Mouse (Mus musculus) liver, embryonic 16.5 days (tissue): ENCODE measurements at regions not wholly inside any gene's neighbourhood (a gene's known extent, or its start where the extent isn't known, plus 50 kb on each side); places are given as distances from the start of the nearest gene placed in this dataset.

Source experiments
- ATAC-seq: fragments of 200-750 bp; cut with Nextera tagmentation; 2 replicates; pipeline ENCODE4 v1.8.0; 2017; ENCODE audit warnings: low read depth, mild to moderate bottlenecking, moderate number of reproducible peaks, moderate library complexity
- H3K27ac ChIP-seq: fragments of 300-500 bp; sonication (generic); 2 replicates; pipeline ENCODE4 v1.5.1; 2014; ENCODE audit warnings: mild to moderate bottlenecking, low read length
- H3K27me3 ChIP-seq: fragments of 300-500 bp; sonication (generic); 2 replicates; pipeline ENCODE4 v1.6.1; 2014; ENCODE audit warnings: low read depth, low read length, mixed read lengths; ENCODE audit not compliant: control insufficient read depth, insufficient read depth
- H3K36me3 ChIP-seq: fragments of 300-500 bp; sonication (generic); 2 replicates; pipeline ENCODE4 v1.6.1; 2014; ENCODE audit warnings: mild to moderate bottlenecking; ENCODE audit not compliant: control insufficient read depth, insufficient read depth
- H3K4me1 ChIP-seq: fragments of 300-500 bp; sonication (generic); 2 replicates; pipeline ENCODE4 v1.6.1; 2014; ENCODE audit warnings: low read depth, low read length, mixed read lengths; ENCODE audit not compliant: control insufficient read depth
- H3K4me2 ChIP-seq: fragments of 300-500 bp; sonication (generic); 2 replicates; pipeline ENCODE4 v1.6.1; 2014; ENCODE audit warnings: low read depth, low read length, mixed read lengths
- H3K4me3 ChIP-seq: fragments of 300-500 bp; sonication (generic); 2 replicates; pipeline ENCODE4 v1.5.1; 2014; ENCODE audit warnings: low read depth, mild to moderate bottlenecking, low read length
- H3K9ac ChIP-seq: fragments of 300-500 bp; sonication (generic); 2 replicates; pipeline ENCODE4 v1.6.1; 2014; ENCODE audit warnings: low read depth, low read length
- H3K9me3 ChIP-seq: fragments of 300-500 bp; sonication (generic); replicated peaks from 2 replicates; pipeline ENCODE4 v1.6.1; 2016; ENCODE audit warnings: low read length; ENCODE audit not compliant: control insufficient read depth
- WGBS: fragments of 180-500 bp; shearing (Covaris S2); extraction: QIAGEN DNeasy Blood & Tissue Kit; methylation state at CpG from one replicate; pipeline ENCODE4 v1.1.7; 2014; ENCODE audit not compliant: insufficient replicate concordance; 5-methylcytosine and 5-hydroxymethylcytosine counted together

DNA sequence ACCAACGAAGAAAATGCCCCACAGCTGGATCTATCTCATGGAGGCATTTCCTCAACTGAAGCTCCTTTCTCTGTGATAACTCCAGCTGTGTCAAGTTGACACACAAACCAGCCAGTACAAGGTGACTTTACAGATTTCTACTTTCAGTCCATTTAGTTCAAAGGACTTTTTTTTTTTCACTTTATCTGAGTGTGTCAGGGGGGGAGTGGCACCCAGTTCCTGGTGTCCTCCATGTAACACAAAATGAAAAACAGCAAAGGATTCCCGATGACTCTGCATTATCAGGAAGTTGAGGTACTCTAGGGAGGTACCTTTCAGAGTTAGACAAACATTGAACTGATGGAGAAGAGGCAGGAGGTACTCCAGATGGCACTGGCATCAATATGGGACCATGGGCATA lies 87.4 kb downstream of the Il12a start:
- Histone ChIP-seq H3K4me3 (no peak overlapping the region), H3K27ac (no peak overlapping the region), H3K27me3 (no peaks in the 10 kb centered on the region), H3K9me3 (no peaks in the 10 kb centered on the region), H3K36me3 (no peaks in the 10 kb centered on the region), H3K4me2 (no peak overlapping the region), H3K4me1 (no peaks in the 10 kb centered on the region), H3K9ac (no peak overlapping the region)
- WGBS, result 23% methylated on average over 2 of the region's 2 CpGs
- no peak for ATAC-seq

DNA sequence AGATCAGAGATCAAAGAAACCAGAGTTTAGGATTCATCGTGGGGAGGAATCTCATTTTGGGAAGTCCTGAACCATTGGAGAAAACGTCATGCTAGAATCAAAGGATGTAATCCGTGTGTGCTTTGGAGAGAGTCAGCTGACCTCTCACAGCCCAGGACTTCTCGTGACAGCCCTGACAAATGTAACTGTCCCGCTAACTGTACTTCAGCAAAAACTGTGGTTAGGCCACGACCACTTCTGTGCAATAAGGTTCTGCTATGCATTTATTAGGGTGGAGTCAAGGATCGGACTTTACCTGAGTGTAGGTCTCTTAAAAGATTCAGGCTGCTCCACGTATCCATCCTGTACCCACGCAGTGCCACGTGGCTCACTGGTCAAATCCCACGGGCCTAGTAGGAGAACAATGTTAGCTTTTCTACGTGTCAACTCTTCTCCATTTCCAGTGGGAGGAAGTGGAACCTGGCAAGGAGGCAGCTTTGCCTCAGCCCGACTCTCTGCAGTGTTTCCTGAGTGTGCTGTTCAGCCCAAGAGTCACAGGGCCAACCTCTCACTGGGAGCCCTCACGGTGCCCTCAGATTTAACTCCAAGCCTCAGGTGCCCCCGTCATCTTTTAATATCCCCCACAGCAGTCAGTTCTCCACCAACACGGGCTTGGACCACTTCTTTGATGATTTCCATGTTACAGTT lies 88.1 kb downstream of the Il12a start:
- no peaks in the 10 kb centered on the region for H3K4me1 ChIP-seq
- no peak overlapping the region for H3K4me3 ChIP-seq
- H3K9me3 ChIP-seq, result no peaks in the 10 kb centered on the region
- no peak overlapping the region for H3K9ac ChIP-seq
- no peak for ATAC-seq
- 47% methylated on average over 16 of the region's 16 CpGs for WGBS
- no peaks in the 10 kb centered on the region for H3K36me3 ChIP-seq
- no peaks in the 10 kb centered on the region for H3K27me3 ChIP-seq
- no peak overlapping the region for H3K4me2 ChIP-seq
- no peak overlapping the region for H3K27ac ChIP-seq

DNA sequence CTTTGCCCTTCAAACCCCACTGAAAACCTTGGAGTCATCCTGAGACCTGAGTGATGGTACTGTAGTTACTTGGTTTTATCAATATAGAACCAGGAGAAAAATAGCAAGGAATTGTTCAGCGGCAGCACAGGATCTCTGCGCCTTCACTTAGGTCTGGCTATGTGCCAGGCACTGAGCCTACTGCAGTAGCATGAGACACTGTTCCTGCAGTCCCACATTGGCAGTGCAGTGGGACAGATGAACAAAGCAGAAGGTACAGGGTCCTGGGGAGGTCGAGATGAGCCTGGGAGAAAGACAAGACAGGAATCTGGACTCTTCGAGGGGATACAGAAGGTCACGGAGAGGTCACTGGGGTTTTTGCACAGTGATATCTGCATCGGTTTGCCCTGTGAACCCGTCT lies 88.5 kb upstream of the 1110032F04Rik start:
- WGBS, result 49% methylated on average over 7 of the region's 7 CpGs
- no peaks in the 10 kb centered on the region for H3K4me1 ChIP-seq
- no peaks in the 10 kb centered on the region for H3K36me3 ChIP-seq
- H3K9ac ChIP-seq, result no peak overlapping the region
- H3K27me3 ChIP-seq, result no peaks in the 10 kb centered on the region
- H3K27ac ChIP-seq, result no peak overlapping the region
- H3K4me3 ChIP-seq, result no peak overlapping the region
- no peak for ATAC-seq
- H3K4me2 ChIP-seq, result no peak overlapping the region
- no peaks in the 10 kb centered on the region for H3K9me3 ChIP-seq

DNA sequence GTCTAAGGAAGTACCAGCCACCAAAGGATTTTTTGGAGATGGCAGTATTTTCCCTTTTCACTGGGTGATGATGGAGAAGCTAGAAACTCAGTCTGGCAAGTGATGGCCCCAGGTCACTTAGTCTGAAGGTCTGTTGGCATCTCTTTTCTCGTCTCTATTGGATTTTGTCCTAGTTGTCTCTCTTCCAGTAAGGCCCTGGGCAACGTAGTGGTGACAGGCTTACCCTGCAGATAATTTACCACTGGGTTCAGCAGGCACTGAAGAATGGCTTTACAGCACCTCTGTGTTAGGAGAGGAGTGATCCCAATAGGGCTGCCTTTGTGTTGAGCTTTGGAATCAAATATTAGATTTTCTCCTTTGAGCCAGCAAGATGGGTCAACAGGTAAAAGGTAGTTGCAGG lies 87.9 kb upstream of the 1110032F04Rik start:
- Histone ChIP-seq H3K27ac (no peak overlapping the region), H3K9me3 (no peaks in the 10 kb centered on the region), H3K4me2 (no peak overlapping the region), H3K9ac (no peak overlapping the region), H3K4me1 (no peaks in the 10 kb centered on the region), H3K4me3 (no peak overlapping the region), H3K27me3 (no peaks in the 10 kb centered on the region), H3K36me3 (no peaks in the 10 kb centered on the region)
- ATAC-seq, result no peak
- WGBS, result 43% methylated on average over 2 of the region's 2 CpGs

DNA sequence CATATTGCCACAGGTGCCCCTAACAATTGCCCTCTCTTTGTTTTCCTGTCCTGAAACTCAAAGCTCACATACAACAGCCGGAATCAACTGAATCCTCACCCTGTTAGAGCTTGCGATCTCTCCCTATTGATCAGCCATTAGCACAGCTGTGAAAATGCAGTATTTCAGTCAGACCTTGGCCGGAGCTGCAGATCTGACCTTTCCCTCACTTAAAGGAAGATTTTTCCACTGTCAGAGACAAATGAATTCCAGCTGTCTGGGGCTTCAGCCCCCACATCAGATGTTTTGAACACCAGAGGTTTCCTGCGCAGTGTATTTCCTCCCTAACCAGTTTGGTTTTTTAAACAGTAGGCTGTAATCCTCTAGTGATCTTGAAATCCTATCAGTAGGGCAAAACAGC lies 87.0 kb upstream of the 1110032F04Rik start:
- H3K4me2 ChIP-seq, result no peak overlapping the region
- no peaks in the 10 kb centered on the region for H3K27me3 ChIP-seq
- no peaks in the 10 kb centered on the region for H3K9me3 ChIP-seq
- no peaks in the 10 kb centered on the region for H3K4me1 ChIP-seq
- no peaks in the 10 kb centered on the region for H3K36me3 ChIP-seq
- no peak for ATAC-seq
- no peak overlapping the region for H3K27ac ChIP-seq
- no peak overlapping the region for H3K4me3 ChIP-seq
- no peak overlapping the region for H3K9ac ChIP-seq
- WGBS, result 51% methylated on average over 4 of the region's 4 CpGs

DNA sequence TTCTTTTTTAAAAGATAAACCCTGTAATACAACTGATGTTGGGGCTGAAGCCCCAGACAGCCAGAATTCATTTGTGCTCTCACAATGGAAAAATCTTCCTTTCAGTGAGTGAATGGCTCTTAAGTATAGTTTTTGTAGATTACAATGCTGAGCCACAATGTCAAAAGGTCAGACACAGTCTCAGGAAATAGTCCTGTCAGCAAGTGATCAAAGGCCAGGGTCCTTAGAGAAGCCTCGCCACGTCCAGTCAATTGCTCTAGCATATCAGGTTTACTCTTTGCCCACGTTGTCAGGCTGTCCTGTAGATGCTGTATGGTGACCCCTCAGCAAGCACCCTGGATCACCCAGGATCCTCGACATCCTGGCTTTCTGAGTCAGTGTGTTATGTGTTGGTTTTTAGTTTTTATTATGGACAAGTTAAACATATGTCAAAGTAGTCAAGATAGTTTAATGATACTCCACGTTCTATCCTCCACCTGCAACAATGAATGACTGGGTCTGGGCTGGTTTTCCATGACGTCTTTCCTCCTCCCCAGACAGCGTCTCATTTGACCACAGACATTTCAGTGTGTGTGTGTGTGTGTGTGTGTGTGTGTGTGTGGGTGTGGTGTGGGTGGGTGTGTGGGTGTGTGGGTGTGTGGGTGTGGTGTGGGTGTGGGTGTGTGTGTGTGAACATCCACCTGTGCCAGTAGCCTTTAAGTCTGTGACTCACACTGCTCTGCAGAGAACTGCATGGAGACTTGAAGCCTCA lies 85.5 kb upstream of the 1110032F04Rik start:
- ATAC-seq, result no peak

DNA sequence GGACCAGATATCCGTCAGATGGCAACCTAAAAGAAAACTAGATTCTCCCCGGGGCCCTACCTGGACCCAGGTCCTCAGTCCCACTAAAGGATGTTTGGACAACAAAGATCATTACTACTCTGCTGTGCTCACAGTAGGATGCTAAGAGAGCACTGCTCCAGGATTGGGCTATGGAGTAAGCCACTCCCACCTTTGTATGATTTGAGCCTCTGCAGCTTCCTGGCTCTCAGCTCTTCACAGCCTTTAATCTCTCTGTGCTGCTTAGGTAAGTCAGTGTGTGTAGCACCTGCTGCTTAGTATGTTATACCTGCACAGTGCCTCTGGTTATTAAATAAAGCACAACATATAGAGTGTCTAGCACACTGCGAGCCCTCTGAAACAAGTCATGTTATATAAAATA lies 82.6 kb upstream of the 1110032F04Rik start:
- ATAC-seq, result no peak
- Histone ChIP-seq H3K4me1 (no peaks in the 10 kb centered on the region), H3K27ac (no peak overlapping the region), H3K4me2 (no peak overlapping the region), H3K9me3 (no peaks in the 10 kb centered on the region), H3K36me3 (no peaks in the 10 kb centered on the region), H3K9ac (no peak overlapping the region), H3K4me3 (no peak overlapping the region), H3K27me3 (no peaks in the 10 kb centered on the region)
- 63% methylated on average over 3 of the region's 3 CpGs for WGBS

More for the DNA sequence above, 85.5 kb upstream of the 1110032F04Rik start:
- H3K9ac ChIP-seq, result no peak overlapping the region
- no peak overlapping the region for H3K4me3 ChIP-seq
- H3K4me1 ChIP-seq, result no peaks in the 10 kb centered on the region
- no peaks in the 10 kb centered on the region for H3K9me3 ChIP-seq
- no peaks in the 10 kb centered on the region for H3K27me3 ChIP-seq
- 42% methylated on average over 7 of the region's 7 CpGs for WGBS
- no peak overlapping the region for H3K4me2 ChIP-seq
- no peak overlapping the region for H3K27ac ChIP-seq
- no peaks in the 10 kb centered on the region for H3K36me3 ChIP-seq

DNA sequence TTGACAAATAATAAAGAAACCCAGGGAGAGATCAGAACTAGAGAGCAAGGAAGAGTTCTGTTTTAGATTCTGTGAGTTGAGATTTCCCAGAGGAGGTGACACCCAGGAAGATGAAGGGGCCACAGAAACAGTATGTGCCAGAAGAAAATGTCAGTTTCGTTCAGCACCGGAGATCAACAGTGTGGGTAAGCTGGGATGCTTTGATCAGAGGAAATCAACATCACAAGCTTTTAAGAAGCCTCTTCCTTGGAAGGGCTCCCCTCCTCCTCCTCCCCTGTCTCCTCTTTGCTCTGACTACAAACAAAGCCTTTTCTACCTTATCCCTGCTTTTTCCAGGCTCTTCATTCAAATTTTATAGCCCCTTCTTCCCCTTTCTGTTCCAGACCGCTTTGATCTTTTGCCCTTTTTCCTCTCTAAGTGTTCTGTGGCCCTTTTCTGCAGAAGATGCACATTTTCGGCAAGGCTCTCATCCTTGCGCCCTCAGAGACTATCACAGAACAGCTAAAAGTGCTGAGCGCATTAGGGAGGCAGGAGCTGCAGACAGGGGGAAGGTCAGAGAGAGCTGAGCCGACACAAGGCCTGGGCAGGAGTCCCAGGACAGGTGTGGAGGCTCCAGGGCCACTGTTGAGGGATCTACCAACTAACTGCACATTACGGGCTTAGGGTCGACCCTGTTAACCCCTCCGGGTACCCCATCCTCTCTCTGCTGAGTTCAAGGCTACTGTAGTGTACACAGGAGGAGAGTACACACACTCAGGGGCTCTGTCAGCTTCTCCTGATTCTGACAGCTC lies 81.8 kb upstream of the 1110032F04Rik start:
- Histone ChIP-seq H3K9ac (no peak overlapping the region), H3K36me3 (no peaks in the 10 kb centered on the region), H3K27ac (no peak overlapping the region), H3K4me1 (no peaks in the 10 kb centered on the region), H3K27me3 (no peaks in the 10 kb centered on the region), H3K9me3 (no peaks in the 10 kb centered on the region), H3K4me3 (no peak overlapping the region), H3K4me2 (no peak overlapping the region)
- 55% methylated on average over 10 of the region's 10 CpGs for whole genome bisulfite sequencing
- no peak for ATAC-seq

DNA sequence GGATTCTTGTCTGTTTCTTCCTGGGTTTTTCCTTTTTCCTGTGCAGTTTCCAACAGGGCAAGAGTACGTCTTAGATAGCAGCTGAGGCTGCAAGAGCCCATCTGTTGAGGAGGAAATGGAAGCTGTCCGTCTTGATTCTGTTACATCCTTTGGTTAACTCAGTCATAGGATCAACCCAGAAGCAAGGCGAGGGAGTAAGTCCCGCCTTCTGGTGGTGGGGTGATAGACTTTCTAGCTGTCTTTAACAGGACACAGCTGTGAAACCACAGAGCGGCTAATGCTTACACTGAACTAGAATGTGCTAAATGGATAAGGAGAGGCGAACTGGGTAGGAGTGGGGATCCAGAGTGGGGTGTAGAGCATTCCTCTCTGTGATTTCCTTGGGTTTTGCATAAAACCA lies 79.9 kb upstream of the 1110032F04Rik start:
- H3K9ac ChIP-seq, result no peak overlapping the region
- H3K9me3 ChIP-seq, result no peaks in the 10 kb centered on the region
- H3K36me3 ChIP-seq, result no peaks in the 10 kb centered on the region
- WGBS, result 12% methylated on average over 6 of the region's 6 CpGs
- 0 out of 2 replicates have a peak, but pooled peaks have one; percentile 24 for ATAC-seq
- H3K4me3 ChIP-seq, result no peak overlapping the region
- H3K27me3 ChIP-seq, result no peaks in the 10 kb centered on the region
- H3K27ac ChIP-seq, result no peak overlapping the region
- no peaks in the 10 kb centered on the region for H3K4me1 ChIP-seq
- no peak overlapping the region for H3K4me2 ChIP-seq
